Mouse (Mus musculus) cerebellum, postnatal 4 days (tissue): ENCODE measurements around the gene Brix1.

Experiments used
- DNase-seq, 2 experiments: peaks; one replicate each; pipeline ENCODE4 v3.0.0; 2022; ENCODE audit warnings: low spot score in 2 of 2, mixed read lengths in 1 of 2

The Brix1 gene

DNA sequence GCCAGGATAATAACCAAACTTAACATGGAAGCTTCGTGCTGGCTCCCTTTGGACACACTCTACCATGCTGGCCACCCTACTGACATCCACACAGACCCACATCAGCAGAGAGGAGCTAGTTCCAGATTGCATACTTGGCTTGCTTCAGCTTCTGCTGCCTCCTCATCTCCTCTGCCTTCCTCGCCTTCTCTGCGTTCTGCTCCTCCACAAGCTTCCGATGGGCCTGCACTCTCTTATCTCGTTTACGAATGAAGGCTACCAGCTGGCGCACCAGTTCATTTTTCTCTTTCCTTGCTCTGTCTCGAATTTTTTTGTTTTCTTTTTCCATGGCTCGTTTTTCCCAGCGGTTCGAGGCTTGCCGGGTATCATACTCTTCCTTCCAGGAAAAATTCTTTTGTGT lies 24.8 kb downstream of the Brix1 start:
- DNase-seq, result no peak

DNA sequence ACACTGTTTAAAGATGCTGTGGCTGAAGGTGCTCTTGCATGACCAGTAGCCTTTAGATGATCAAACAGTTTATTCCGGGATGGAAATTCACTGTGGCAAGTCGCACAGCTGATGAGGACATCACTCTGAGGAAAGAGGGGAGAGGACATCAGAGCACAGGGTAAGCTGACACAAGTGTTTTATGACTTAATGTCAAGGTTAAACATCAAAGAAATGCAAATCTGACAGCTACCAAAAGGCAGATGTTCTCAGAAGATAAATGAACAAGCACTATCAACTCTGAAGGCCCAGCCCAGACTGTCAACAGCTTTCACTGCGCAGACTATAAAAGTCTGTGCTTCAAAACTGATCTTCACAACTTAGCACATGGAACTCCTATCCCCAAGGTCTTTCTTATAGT lies 38.6 kb downstream of the Brix1 start:
- no peak for DNase-seq

DNA sequence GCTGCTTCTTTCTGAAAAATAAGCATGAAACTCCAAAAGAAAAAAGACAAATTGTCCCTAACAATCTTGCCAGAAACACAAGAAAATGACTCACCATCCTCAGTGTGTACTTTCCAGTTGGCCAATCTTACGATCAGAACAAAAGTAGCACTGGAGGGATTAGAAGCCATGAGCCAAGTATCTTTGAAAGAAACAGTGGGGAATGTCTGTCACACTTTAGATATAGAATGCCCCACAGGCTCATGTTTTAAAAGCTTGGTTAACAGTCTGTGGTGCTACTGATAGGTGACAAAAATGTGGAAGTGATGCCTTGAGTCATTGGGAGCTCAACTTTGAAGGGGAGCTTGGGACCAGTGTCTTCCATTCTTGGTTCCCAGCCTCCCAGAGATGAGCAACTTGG lies 43.5 kb downstream of the Brix1 start:
- DNase-seq, result no peak

DNA sequence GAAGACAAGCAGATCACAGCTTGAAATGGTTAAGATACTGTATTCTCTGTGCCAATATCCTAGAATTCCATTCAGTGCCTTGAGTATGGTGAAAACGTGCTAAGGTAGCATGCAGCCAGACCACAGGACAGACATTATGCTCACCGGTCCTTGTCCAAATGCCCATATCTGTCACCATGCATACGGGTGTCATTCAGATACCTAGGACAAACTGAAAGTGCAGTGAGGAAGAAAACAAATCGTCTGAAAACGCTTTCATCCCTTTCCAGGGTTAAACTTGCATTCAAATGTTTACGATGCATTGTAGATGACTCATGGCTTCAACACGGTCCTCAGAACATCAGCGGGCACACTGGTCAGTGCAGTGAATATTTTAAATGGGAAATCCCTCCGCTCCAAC lies 44.3 kb downstream of the Brix1 start:
- no peak for DNase-seq

DNA sequence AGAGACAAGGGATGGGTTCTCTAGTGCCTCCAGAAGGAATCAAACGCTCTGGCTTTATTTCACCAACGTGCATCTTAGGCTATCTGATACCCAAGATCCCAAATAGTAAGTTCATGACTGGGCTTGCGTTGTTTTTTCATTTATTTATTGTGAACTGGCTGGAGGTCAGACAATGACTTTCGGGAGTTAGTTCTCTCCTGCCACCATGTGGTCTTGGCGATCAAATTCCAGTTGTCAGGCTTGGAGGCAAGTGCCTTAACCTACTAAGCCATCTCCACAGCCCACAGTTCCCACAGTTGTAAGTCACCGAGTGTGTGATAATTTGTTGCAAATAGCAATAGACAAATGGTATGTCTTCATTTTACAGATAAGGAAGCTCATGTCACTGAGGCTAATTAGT lies 45.8 kb downstream of the Brix1 start:
- no peak for DNase-seq

DNA sequence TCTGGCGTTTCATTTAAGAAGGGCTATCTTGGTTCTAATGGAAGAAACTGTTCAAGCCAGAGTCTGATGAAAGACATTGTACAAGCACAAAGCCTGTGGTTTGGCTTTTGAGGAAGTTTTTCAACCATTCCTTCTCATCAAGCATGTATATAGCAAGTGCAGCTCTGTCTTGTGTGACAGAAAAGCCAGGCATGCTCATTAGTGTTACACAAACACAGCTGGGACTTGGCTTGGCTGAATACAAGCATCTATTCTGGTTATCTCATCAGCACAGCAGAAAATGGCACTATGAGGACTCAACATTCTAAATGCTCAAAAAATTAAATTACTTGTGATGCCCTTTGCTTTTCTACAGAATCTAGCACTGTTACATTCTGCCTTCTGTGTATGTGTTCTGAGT lies 48.9 kb downstream of the Brix1 start:
- DNase-seq, result no peak

DNA sequence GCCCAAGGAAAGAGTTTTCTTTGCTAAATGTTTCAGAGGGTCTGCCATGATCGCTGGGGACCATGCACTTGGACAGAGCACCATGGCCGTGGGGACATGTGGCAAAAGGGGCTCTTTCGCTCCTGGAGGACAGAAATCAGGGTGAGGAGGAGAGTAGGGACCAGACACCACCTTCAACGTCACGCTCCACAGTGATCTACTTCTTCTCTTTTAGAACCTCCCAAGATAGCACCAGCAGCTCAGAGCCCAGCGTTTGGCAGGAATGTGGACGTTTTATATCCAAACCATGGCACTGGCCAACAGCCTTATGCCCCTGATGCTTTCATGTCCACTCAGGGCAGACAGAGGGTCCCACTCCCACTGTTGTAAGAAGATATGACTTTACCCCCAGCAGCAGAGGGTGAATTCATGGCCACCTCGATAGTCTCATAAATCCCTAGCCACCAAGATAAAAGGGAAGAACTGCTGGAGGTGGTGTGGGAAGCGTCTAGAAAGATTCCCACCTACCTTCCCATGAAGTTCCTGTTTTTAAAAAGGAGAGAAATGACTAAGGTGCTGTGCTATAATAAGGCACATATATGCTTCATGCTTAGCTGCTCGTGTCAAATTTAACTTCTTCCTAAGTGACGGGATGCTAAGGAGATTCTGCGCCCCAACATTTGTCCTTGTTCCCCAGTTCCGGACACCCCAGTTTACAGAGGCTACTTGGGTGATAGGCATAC lies 59.0 kb downstream of the Brix1 start:
- DNase-seq, result no peak

DNA sequence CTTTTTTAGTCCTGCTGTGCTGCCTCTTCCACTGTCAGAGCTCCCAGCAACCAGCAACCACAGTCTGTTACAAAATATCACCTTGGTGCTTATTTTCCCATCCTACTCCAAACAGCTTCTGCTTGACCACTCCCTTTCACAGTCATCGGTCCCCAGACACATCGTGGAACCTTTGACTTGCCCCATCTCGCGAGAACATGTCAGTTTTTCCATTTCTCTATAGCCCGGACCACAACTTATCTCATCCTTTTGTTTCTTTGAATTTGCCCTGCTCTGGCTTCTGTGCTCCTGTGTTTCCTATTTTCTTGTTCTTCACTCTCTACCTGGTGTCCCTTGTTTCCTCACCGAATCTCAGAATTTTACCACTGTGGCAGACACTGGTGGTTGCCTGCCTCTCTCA lies 59.6 kb downstream of the Brix1 start:
- DNase-seq, result no peak
